Comparison of ENCODE assay signal across 10 mouse cellular contexts in the genomic region with DNA sequence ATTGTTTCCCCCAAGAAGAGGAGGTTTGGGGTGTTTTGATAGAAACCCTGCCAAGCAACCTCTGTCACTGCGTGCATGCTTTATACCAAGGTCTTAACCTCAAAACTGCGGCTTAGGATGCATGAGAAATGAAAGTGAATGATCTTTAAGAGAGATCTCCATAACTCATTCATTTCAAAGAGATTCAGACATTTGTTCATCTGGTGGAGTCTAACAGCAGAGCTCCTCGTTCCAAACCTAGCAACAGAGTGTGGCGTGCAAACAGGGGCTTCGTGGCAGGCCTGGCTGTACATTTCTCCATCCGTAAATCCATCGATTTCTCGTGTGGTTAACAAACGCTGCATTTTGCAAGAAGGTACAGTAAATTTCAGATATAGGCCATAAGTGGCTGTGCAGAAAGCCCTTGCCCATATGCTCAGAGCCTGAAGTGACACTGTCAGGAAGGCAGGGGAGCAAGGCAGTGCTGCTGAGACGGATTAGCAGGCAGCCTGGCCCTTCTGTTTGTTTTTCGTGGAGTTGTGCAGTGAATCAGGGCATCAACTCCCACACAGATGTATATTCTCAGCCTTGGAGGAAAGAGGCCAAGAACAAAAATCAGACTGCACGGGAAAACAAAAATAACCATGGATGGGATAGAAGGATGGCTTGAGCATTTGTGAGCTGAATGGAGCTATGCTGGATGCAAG.
DNase-seq lines count a peak whose midpoint lies in the region; ATAC-seq and TF ChIP-seq lines count a peak whose summit lies in the region.
"Had no signal": no experiment of that assay in that cellular context is flagged by ENCODE, and none has a peak within 500 bp of the region (broad histone marks: within the 10 kb centered on the region; RNA-seq: fewer than 3 reads in every experiment).

No protein-coding gene starts in this region.

- ATAC-seq in hindbrain, embryonic 15.5 days (ENCODE audit: low FRiP score, low read depth), result 0 out of 2 replicates have a peak, but pooled peaks have one; percentile 45
- no peak for ATAC-seq in hindbrain, embryonic 11.5 days (ENCODE audit: low FRiP score)
- ATAC-seq in intestine, embryonic 15.5 days, result no peak
- ATAC-seq: inflammation-experienced regulatory T-cells, adult 6 months had no signal

- WGBS in hindbrain, embryonic 15.5 days, result 69% methylated on average over 12 of the region's 12 CpGs
- 76% methylated on average over 12 of the region's 12 CpGs for WGBS in hindbrain, embryonic 11.5 days
- 18% methylated on average over 12 of the region's 12 CpGs for WGBS in cerebellum, adult 2 months
- 61% methylated on average over 12 of the region's 12 CpGs for WGBS in intestine, embryonic 15.5 days

- H3K27ac ChIP-seq in hindbrain, embryonic 15.5 days (replicated peaks), result 0 out of 2 replicates have a peak overlapping the region, but pooled peaks have one; percentile 3
- no peak overlapping the region for H3K27ac ChIP-seq in hindbrain, embryonic 11.5 days (ENCODE audit: low read depth, low read length)
- H3K27ac ChIP-seq in cerebellum, adult 2 months (ENCODE audit: insufficient read depth, low read length), result peak overlapping the region; percentile 95
- H3K27ac ChIP-seq in intestine, embryonic 15.5 days, result no peak overlapping the region

- no peak overlapping the region for H3K4me3 ChIP-seq in hindbrain, embryonic 15.5 days
- H3K4me3 ChIP-seq in hindbrain, embryonic 11.5 days (ENCODE audit: low read depth, low read length), result no peak overlapping the region
- peak overlapping the region; percentile 16 for H3K4me3 ChIP-seq in cerebellum, adult 2 months (replicated peaks; ENCODE audit: insufficient read depth, low read depth, low read length)
- H3K4me3 ChIP-seq in intestine, embryonic 15.5 days (replicated peaks), result no peak overlapping the region

- H3K4me2 ChIP-seq in hindbrain, embryonic 15.5 days, result no peak overlapping the region
- no peak overlapping the region for H3K4me2 ChIP-seq in hindbrain, embryonic 11.5 days (replicated peaks; ENCODE audit: low read depth, low read length)
- H3K4me2 ChIP-seq in intestine, embryonic 15.5 days (replicated peaks), result no peak overlapping the region
- H3K4me2 ChIP-seq: lung, embryonic 14.5 days had no signal

- H3K27me3 ChIP-seq in hindbrain, embryonic 15.5 days, result no peaks in the 10 kb centered on the region
- no peaks in the 10 kb centered on the region for H3K27me3 ChIP-seq in hindbrain, embryonic 11.5 days (ENCODE audit: control insufficient read depth, insufficient read depth, low read length)
- H3K27me3 ChIP-seq in cerebellum, adult 2 months (ENCODE audit: control insufficient read depth, insufficient read depth, low read length), result no peaks in the 10 kb centered on the region
- H3K27me3 ChIP-seq in intestine, embryonic 15.5 days (replicated peaks), result no peaks in the 10 kb centered on the region

- TF ChIP-seq CTCF in cerebellum, adult 2 months (IDR thresholded peaks at IDR 0.05; ENCODE audit: borderline replicate concordance, insufficient read depth, low read depth, low read length), result no peak

- H3K9me3 ChIP-seq in hindbrain, embryonic 15.5 days, result no peaks in the 10 kb centered on the region
- H3K9me3 ChIP-seq in hindbrain, embryonic 11.5 days (ENCODE audit: control insufficient read depth, low read length), result no peaks in the 10 kb centered on the region
- H3K9me3 ChIP-seq in intestine, embryonic 15.5 days, result no peaks in the 10 kb centered on the region

- H3K36me3 ChIP-seq in hindbrain, embryonic 15.5 days, result no peaks in the 10 kb centered on the region
- no peaks in the 10 kb centered on the region for H3K36me3 ChIP-seq in hindbrain, embryonic 11.5 days (ENCODE audit: control insufficient read depth, insufficient read depth, low read length)
- H3K36me3 ChIP-seq in intestine, embryonic 15.5 days, result no peaks in the 10 kb centered on the region

- peak; percentile 27; the same call in 1 of the 2 replicates for TF ChIP-seq POLR2A in cerebellum, adult 2 months (IDR thresholded peaks at IDR 0.05; ENCODE audit: borderline replicate concordance, insufficient read depth, low read length)

- 0 out of 2 replicates have a peak, but pooled peaks cover 4% of the 10 kb centered on the region for H3K4me1 ChIP-seq in hindbrain, embryonic 15.5 days (replicated peaks)
- 0 out of 2 replicates have a peak, but pooled peaks cover 2% of the 10 kb centered on the region for H3K4me1 ChIP-seq in hindbrain, embryonic 11.5 days (replicated peaks; ENCODE audit: control insufficient read depth, insufficient read depth, low read length)
- H3K4me1 ChIP-seq in cerebellum, adult 2 months (ENCODE audit: control insufficient read depth, insufficient read depth, low read length), result no peaks in the 10 kb centered on the region; the same call in 1 of the 2 replicates
- H3K4me1 ChIP-seq in intestine, embryonic 15.5 days (replicated peaks), result no peaks in the 10 kb centered on the region

- DNase-seq in hindbrain, embryonic 11.5 days (ENCODE audit: low spot score), result no peak
- DNase-seq in cerebellum, adult 2 months, result peak; percentile 75 to 85
- peak; percentile 51 to 55 for DNase-seq in layer of hippocampus, adult 8-10 months (ENCODE audit: low spot score in 2 of 2)
- peak; percentile 16 for DNase-seq in neural tube, embryonic 10.5 days (ENCODE audit: extremely low spot score, low spot score)
- no peak for DNase-seq in T-cell, adult 2 months (ENCODE audit: low spot score)
- no peak for DNase-seq in gastrocnemius, adult 8-10 months (ENCODE audit: low spot score in 2 of 2)
- DNase-seq: lung, embryonic 14.5 days had no signal

- no peak overlapping the region for H3K9ac ChIP-seq in hindbrain, embryonic 15.5 days
- no peak overlapping the region for H3K9ac ChIP-seq in hindbrain, embryonic 11.5 days (ENCODE audit: low read depth, low read length)
- no peak overlapping the region for H3K9ac ChIP-seq in intestine, embryonic 15.5 days
- H3K9ac ChIP-seq: lung, embryonic 14.5 days had no signal

Comparison
In these comparisons a context has a peak if more than half of its experiments do, and no peak if none do; other contexts are left out.
1. H3K27ac ChIP-seq: peak in hindbrain, embryonic 15.5 days (single experiment) and cerebellum, adult 2 months (single experiment); none in hindbrain, embryonic 11.5 days (single experiment) and intestine, embryonic 15.5 days (single experiment).
2. DNase-seq: peak in cerebellum, adult 2 months (2 of 2), layer of hippocampus, adult 8-10 months (2 of 2) and neural tube, embryonic 10.5 days (single experiment); none in hindbrain, embryonic 11.5 days (single experiment), T-cell, adult 2 months (single experiment) and gastrocnemius, adult 8-10 months (0 of 2).